Mouse (Mus musculus): ENCODE measurements around the gene Mkln1.

GRCm38 (mm10) chr6:31524121-31524520, 125.6 kb downstream of the Mkln1 start:
- TF ChIP-seq CTCF (IDR thresholded peaks at IDR 0.05; ENCODE audit: low read depth) (no peak), EP300 (IDR thresholded peaks at IDR 0.05; ENCODE audit: low read depth) (no peak)

Data from heart, postnatal 0 days (tissue).